Mouse (Mus musculus): ENCODE results near the gene Ifne.

DNA sequence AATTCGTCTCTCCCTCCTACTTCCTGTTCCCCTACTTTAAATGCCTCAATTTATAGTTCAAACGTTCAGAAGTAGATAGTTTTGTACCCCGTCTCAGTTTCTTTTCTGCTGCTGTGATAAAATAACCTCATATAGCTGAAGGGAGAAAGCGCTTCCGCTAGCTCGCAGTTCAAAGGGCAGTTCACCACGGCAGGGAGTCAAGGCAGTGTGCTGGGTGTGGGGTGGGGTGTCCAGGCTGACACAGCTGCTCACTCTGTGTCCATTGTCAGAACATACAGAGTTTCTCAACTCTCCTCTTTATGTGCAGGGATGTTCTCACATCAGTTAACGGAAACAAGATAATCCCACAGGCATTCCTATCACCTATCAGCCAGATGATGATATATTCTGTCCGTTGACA is 32.2 kb upstream of the Ifne start:
- TF ChIP-seq CTCF (IDR thresholded peaks at IDR 0.05; ENCODE audit: control insufficient read depth, insufficient read depth, low read length) (no peak), POLR2A (IDR thresholded peaks at IDR 0.05; ENCODE audit: borderline replicate concordance, control insufficient read depth, low read depth, low read length) (no peak)

Measured in bone marrow, adult 2 months (tissue).